Mouse (Mus musculus) brain, embryonic 18.5 days (tissue): ENCODE measurements around the gene B3gat2.

Source experiments
- DNase-seq: peaks from one replicate; pipeline ENCODE4 v3.0.0-alpha.2; 2012; ENCODE audit warnings: low read depth, low spot score

Gene B3gat2

GRCm38 (mm10) chr1:23761502-23762135, at the start of gene B3gat2:
B3gat2 (plus strand) TSS chr1:23761753.
- no peak for DNase-seq

GRCm38 (mm10) chr1:23720326-23720725, 41.2 kb upstream of the B3gat2 start:
- no peak for DNase-seq

- no peak for DNase-seq
These were observed 40.5 kb upstream of the B3gat2 start for GRCm38 (mm10) chr1:23721036-23721435.

GRCm38 (mm10) chr1:23722469-23723372, 38.8 kb upstream of the B3gat2 start:
- no peak for DNase-seq

- no peak for DNase-seq
These were observed 30.2 kb upstream of the B3gat2 start for GRCm38 (mm10) chr1:23731324-23731723.

- no peak for DNase-seq
These were observed 10.6 kb upstream of the B3gat2 start for GRCm38 (mm10) chr1:23750864-23751532.

- DNase-seq, result no peak
These were observed 8.5 kb upstream of the B3gat2 start for GRCm38 (mm10) chr1:23753091-23753490.

GRCm38 (mm10) chr1:23753591-23753990, 8.0 kb upstream of the B3gat2 start:
- DNase-seq, result no peak

GRCm38 (mm10) chr1:23754340-23754739, 7.2 kb upstream of the B3gat2 start:
- no peak for DNase-seq

GRCm38 (mm10) chr1:23754967-23755366, 6.6 kb upstream of the B3gat2 start:
- no peak for DNase-seq

- DNase-seq, result no peak
These were observed 659 bp downstream of the B3gat2 start for GRCm38 (mm10) chr1:23762136-23762687.

GRCm38 (mm10) chr1:23762782-23763630, 1.5 kb downstream of the B3gat2 start:
- peak; percentile 85 for DNase-seq

GRCm38 (mm10) chr1:23763726-23764125, 2.2 kb downstream of the B3gat2 start:
- no peak for DNase-seq

- DNase-seq, result no peak
These were observed 3.2 kb downstream of the B3gat2 start for GRCm38 (mm10) chr1:23764710-23765109.

- DNase-seq, result no peak
These were observed 11.5 kb downstream of the B3gat2 start for GRCm38 (mm10) chr1:23773039-23773438.

- peak; percentile 10 for DNase-seq
These were observed 31.4 kb downstream of the B3gat2 start for GRCm38 (mm10) chr1:23792737-23793533.

- DNase-seq, result no peak
These were observed 36.8 kb downstream of the B3gat2 start for GRCm38 (mm10) chr1:23798306-23798705.

- DNase-seq, result no peak
These were observed 60.1 kb downstream of the B3gat2 start for GRCm38 (mm10) chr1:23821615-23822014.

GRCm38 (mm10) chr1:23826887-23827758, 65.6 kb downstream of the B3gat2 start:
- no peak for DNase-seq
